Mouse (Mus musculus) neural tube, embryonic 15.5 days (tissue): Measurements from ENCODE around the gene Id1. TPM values are rescaled to one million over a fixed set of nuclear protein-coding genes. Genes with fewer than 3 reads are reported as not detected.

ENCODE experiments used
- microRNA-seq: library from miRNA; unstranded; fragments of <30 nt; microRNA quantifications from one replicate; pipeline ENCODE4, GENCODE M21; 2017
- polyA plus RNA-seq: library from polyadenylated mRNA; unstranded; fragments of >200 nt; fragmentation: Nextera tagmentation; extraction: Ambion mirVana; gene quantifications from 2 replicates; pipeline ENCODE4 v1.2.1, GENCODE M21; 2015

The Id1 gene
- polyA plus RNA-seq, 1 experiment from 2014 or later: 59.1 TPM

Small RNA genes lying within 50 kb of the gene (microRNA-seq; reads per million reads assigned to microRNA genes)
- gene Gm23802: not detected

Other genes with a start within 250 kb of the Id1 start
- not detected in 2 replicates for gene Defb22, start 246.1 kb upstream of the Id1 start, polyA plus RNA-seq
- gene Defb26, start 224.6 kb upstream of the Id1 start, polyA plus RNA-seq: not detected in 2 replicates
- gene Defb28, start 218.0 kb upstream of the Id1 start, polyA plus RNA-seq: not detected in 2 replicates
- not detected in 2 replicates for gene Defb29, start 196.2 kb upstream of the Id1 start, polyA plus RNA-seq
- not detected in 2 replicates for gene Gm17416, start 166.9 kb upstream of the Id1 start, polyA plus RNA-seq
- not detected in 2 replicates for gene Defb21, start 163.5 kb upstream of the Id1 start, polyA plus RNA-seq
- not detected in 2 replicates for gene Defb19, start 155.9 kb upstream of the Id1 start, polyA plus RNA-seq
- gene Defb45, start 136.9 kb upstream of the Id1 start, polyA plus RNA-seq: not detected in 2 replicates
- not detected in 2 replicates for gene Defb36, start 131.9 kb upstream of the Id1 start, polyA plus RNA-seq
- not detected in 2 replicates for gene Defb25, start 113.2 kb upstream of the Id1 start, polyA plus RNA-seq
- gene Rem1, start 109.3 kb upstream of the Id1 start, polyA plus RNA-seq: 0.50 and 3.6 TPM in 2 replicates
- 152 and 155 TPM in 2 replicates for gene H13, start 66.8 kb upstream of the Id1 start, polyA plus RNA-seq
- 33.9 and 41.5 TPM in 2 replicates for gene Mcts2, start 49.2 kb upstream of the Id1 start, polyA plus RNA-seq
- gene Cox4i2, start 17.9 kb downstream of the Id1 start, polyA plus RNA-seq: 4.8 and 7.6 TPM in 2 replicates
- 119 and 125 TPM in 2 replicates for gene Bcl2l1, start 95.5 kb downstream of the Id1 start, polyA plus RNA-seq
- 11.1 and 26.9 TPM in 2 replicates for gene Tpx2, start 111.7 kb downstream of the Id1 start, polyA plus RNA-seq
- 0.08 and 0.29 TPM in 2 replicates for gene Mylk2, start 175.1 kb downstream of the Id1 start, polyA plus RNA-seq
- 4.0 and 4.3 TPM in 2 replicates for gene Foxs1, start 197.0 kb downstream of the Id1 start, polyA plus RNA-seq
- 10.5 and 13.5 TPM in 2 replicates for gene Dusp15, start 215.4 kb downstream of the Id1 start, polyA plus RNA-seq
- gene Ttll9, start 226.2 kb downstream of the Id1 start, polyA plus RNA-seq: 8.1 and 8.7 TPM in 2 replicates